Mouse (Mus musculus) testis, adult 2 months (tissue): ENCODE results near the gene Olfr26. TPM values are rescaled to one million over a fixed set of nuclear protein-coding genes. Genes with fewer than 3 reads are reported as not detected.
"Not testable (repeated sequence)": the region's sequence is repeated elsewhere in the genome, so short reads cannot be mapped to it uniquely, and the experiment has no call there.

Experiments
- H3K27ac ChIP-seq: fragments of 200-500 bp; 2 replicates; pipeline ENCODE4 v1.5.1; 2012; ENCODE audit warnings: low read depth, low read length; ENCODE audit not compliant: control insufficient read depth, insufficient read depth
- H3K27me3 ChIP-seq: fragments of 200-500 bp; 2 replicates; pipeline ENCODE4 v1.6.1; 2012; ENCODE audit warnings: mild to moderate bottlenecking, low read length, moderate library complexity; ENCODE audit not compliant: control insufficient read depth, insufficient read depth
- H3K36me3 ChIP-seq: fragments of 200-500 bp; 2 replicates; pipeline ENCODE4 v1.6.1; 2012; ENCODE audit warnings: mild to moderate bottlenecking, low read length; ENCODE audit not compliant: control insufficient read depth, insufficient read depth
- H3K4me1 ChIP-seq: fragments of 200-500 bp; 2 replicates; pipeline ENCODE4 v1.6.1; 2012; ENCODE audit warnings: low read length; ENCODE audit not compliant: control insufficient read depth, insufficient read depth
- H3K4me3 ChIP-seq: fragments of 200-500 bp; 2 replicates; pipeline ENCODE4 v1.5.1; 2012; ENCODE audit warnings: low read depth, mild to moderate bottlenecking, low read length, moderate library complexity, mixed read lengths; ENCODE audit not compliant: control insufficient read depth
- CTCF ChIP-seq: fragments of 200-500 bp; IDR thresholded peaks from 2 replicates; pipeline ENCODE4 v1.5.1; 2012; ENCODE audit warnings: low read depth, mild to moderate bottlenecking, inconsistent platforms, low read length, moderate library complexity; ENCODE audit not compliant: control insufficient read depth, insufficient read depth, insufficient replicate concordance
- POLR2A ChIP-seq: fragments of 200-500 bp; IDR thresholded peaks from 2 replicates; pipeline ENCODE4 v1.6.1; 2012; ENCODE audit warnings: low read depth, mild to moderate bottlenecking, inconsistent platforms, low read length, moderate library complexity; ENCODE audit not compliant: control insufficient read depth
- polyA plus RNA-seq: library from polyadenylated mRNA; depleted of rRNA; stranded (reverse); fragments of >200 nt; gene quantifications from 2 replicates; pipeline ENCODE4 v1.2.3, GENCODE M21; 2012; rRNA removed

Gene Olfr26
- not detected in 2 replicates for polyA plus RNA-seq

- TF ChIP-seq POLR2A (no peak), CTCF (no peak)
- no peaks in the 10 kb centered on the region for H3K36me3 ChIP-seq
- H3K27ac ChIP-seq = no peak within 1 kb of the TSS
- H3K4me3 ChIP-seq = no peak within 1 kb of the TSS
- H3K4me1 ChIP-seq = no peaks in the 10 kb centered on the region
- H3K27me3 ChIP-seq = no peaks in the 10 kb centered on the region
Observed at GRCm38 (mm10) chr9:38854760-38855159, at the start of gene Olfr26. Olfr26 (plus strand) TSS chr9:38855060.

- Histone ChIP-seq H3K36me3 (no peaks in the 10 kb centered on the region), H3K27ac (no peak overlapping the region), H3K4me3 (no peak overlapping the region), H3K27me3 (no peaks in the 10 kb centered on the region), H3K4me1 (no peaks in the 10 kb centered on the region)
- no peak for TF ChIP-seq CTCF
- no peak for TF ChIP-seq POLR2A
Observed at GRCm38 (mm10) chr9:38805696-38806095, 49.2 kb upstream of the Olfr26 start.

- Histone ChIP-seq H3K4me3 (no peak within 1 kb of the TSS), H3K27me3 (no peaks in the 10 kb centered on the region), H3K36me3 (no peaks in the 10 kb centered on the region), H3K4me1 (no peaks in the 10 kb centered on the region), H3K27ac (no peak within 1 kb of the TSS)
- TF ChIP-seq POLR2A = no peak
Observed at GRCm38 (mm10) chr9:38814314-38814713, 40.5 kb upstream of the Olfr26 start, which contains the start of gene Olfr922. Olfr922 (plus strand) TSS chr9:38814614.

DNA sequence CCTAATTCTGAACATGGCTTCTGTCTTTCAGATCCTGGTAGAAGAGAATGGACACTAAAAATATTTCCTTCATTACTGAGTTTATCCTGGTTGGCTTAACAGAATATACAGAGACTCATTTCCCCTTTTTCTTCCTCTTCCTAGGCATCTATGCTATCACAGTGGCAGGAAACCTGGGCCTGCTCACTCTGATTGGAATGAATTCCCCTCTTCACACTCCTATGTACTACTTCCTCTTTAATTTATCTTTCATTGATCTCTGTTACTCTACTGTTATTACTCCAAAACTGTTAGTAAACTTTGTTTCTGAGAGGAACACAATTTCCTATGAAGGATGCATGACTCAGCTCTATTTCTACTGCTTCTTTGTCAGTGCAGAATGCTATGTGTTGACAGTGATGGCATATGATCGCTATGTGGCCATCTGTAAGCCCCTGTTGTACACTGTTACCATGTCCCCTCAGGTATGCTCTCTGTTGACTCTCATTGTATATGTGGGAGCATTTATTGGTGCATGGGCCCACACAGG is 39.3 kb upstream of the Olfr26 start:
- Histone ChIP-seq H3K36me3 (no peaks in the 10 kb centered on the region), H3K27me3 (no peaks in the 10 kb centered on the region), H3K27ac (no peak overlapping the region), H3K4me3 (no peak overlapping the region), H3K4me1 (no peaks in the 10 kb centered on the region)
- TF ChIP-seq CTCF = no peak
- no peak for TF ChIP-seq POLR2A

DNA sequence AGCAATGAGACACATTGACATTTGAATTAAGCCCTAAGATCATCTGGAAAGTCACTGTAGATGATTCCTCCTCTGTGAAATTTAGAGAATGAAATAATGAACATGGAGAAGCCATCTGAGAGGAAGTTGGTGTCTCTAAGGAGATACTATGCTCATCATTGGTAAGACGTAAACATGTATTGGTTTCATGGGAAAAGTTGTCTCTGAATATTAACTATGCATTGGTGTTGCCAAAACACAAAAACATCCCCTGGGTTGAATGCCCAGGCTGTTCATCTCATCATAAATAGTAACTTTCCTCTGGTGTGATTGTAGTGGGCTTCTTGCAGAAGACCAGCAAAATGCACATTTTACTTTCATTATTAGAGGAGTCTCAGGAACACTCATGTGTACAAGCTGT is 28.6 kb upstream of the Olfr26 start, which contains the start of gene Olfr923:
Gene Olfr923 (plus strand): TSS at position 301 of the 400 bp plus-strand sequence.
- H3K4me1 ChIP-seq = no peaks in the 10 kb centered on the region
- no peak within 1 kb of the TSS for H3K4me3 ChIP-seq
- no peaks in the 10 kb centered on the region for H3K27me3 ChIP-seq
- TF ChIP-seq CTCF = no peak
- H3K27ac ChIP-seq = no peak within 1 kb of the TSS
- H3K36me3 ChIP-seq = no peaks in the 10 kb centered on the region

- no peaks in the 10 kb centered on the region for H3K36me3 ChIP-seq
- H3K27ac ChIP-seq = no peak overlapping the region
- no peak overlapping the region for H3K4me3 ChIP-seq
- H3K27me3 ChIP-seq = no peaks in the 10 kb centered on the region
- no peaks in the 10 kb centered on the region for H3K4me1 ChIP-seq
- TF ChIP-seq POLR2A (no peak), CTCF (no peak)
Observed at GRCm38 (mm10) chr9:38833027-38833426, 21.8 kb upstream of the Olfr26 start.

DNA sequence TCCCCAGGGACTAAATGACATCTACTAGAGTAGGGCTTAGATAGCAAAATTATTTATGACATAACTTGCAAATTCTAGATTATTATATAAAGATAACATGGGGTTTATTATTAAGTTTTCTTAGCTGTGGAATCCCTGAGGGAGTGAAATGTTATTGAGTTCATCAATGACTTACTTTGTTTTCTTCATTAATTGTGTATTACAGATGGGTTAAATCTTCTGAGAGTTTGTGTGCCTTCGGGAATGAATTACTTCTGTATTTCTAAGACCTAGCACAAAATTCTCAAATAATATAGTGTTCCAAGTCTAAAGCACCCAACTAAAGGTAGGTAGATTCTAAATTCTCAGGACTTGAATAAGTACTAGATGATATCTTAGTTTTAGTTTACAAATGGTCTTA is 10.7 kb upstream of the Olfr26 start, which contains the start of gene Olfr924:
Gene Olfr924 (plus strand): TSS at position 301 of the 400 bp plus-strand sequence.
- TF ChIP-seq CTCF = no peak
- no peak for TF ChIP-seq POLR2A
- H3K27ac ChIP-seq = no peak within 1 kb of the TSS
- no peak within 1 kb of the TSS for H3K4me3 ChIP-seq
- H3K4me1 ChIP-seq = no peaks in the 10 kb centered on the region
- H3K27me3 ChIP-seq = no peaks in the 10 kb centered on the region
- H3K36me3 ChIP-seq = no peaks in the 10 kb centered on the region

GRCm38 (mm10) chr9:38874880-38875279 is 20.0 kb downstream of the Olfr26 start:
- not testable (repeated sequence) for H3K27me3 ChIP-seq, H3K36me3 ChIP-seq, H3K27ac ChIP-seq, H3K4me1 ChIP-seq, H3K4me3 ChIP-seq
